32 mouse cellular contexts compared by ENCODE assay signal in genomic region chr7:49920751-49921150, GRCm38 (mm10). TPM values are rescaled to one million over a fixed set of nuclear protein-coding genes. Genes with fewer than 3 reads are reported as not detected.
"Had no signal": no experiment of that assay in that cellular context is flagged by ENCODE, and none has a peak within 500 bp of the region (broad histone marks: within the 10 kb centered on the region; RNA-seq: fewer than 3 reads in every experiment).

No protein-coding gene starts in this region.

- H3K9me3 ChIP-seq: embryonic facial prominence, embryonic 12.5 days; embryonic facial prominence, embryonic 13.5 days; embryonic facial prominence, embryonic 15.5 days; forebrain, embryonic 15.5 days had no signal

- H3K4me3 ChIP-seq: embryonic facial prominence, embryonic 10.5 days; embryonic facial prominence, embryonic 12.5 days; embryonic facial prominence, embryonic 13.5 days; embryonic facial prominence, embryonic 15.5 days; erythroblast, embryonic 14.5 days; forebrain, embryonic 10.5 days; forebrain, embryonic 12.5 days; forebrain, embryonic 13.5 days; forebrain, embryonic 15.5 days; gastrocnemius, adult 2 months; heart, adult 2 months had no signal

- H3K9ac ChIP-seq: embryonic facial prominence, embryonic 12.5 days; embryonic facial prominence, embryonic 13.5 days; embryonic facial prominence, embryonic 15.5 days; forebrain, embryonic 12.5 days; forebrain, embryonic 13.5 days; forebrain, embryonic 15.5 days; forebrain, postnatal 0 days had no signal

- H3K36me3 ChIP-seq: embryonic facial prominence, embryonic 10.5 days; embryonic facial prominence, embryonic 12.5 days; embryonic facial prominence, embryonic 13.5 days; embryonic facial prominence, embryonic 15.5 days; forebrain, embryonic 10.5 days; forebrain, embryonic 12.5 days; forebrain, embryonic 15.5 days had no signal

- DNase-seq: cerebellum, adult 8-10 months; cerebellum, adult 9-10 months; cerebellum, adult 9-11 months; cerebellum, postnatal 10 days; cerebellum, postnatal 14 days; cerebellum, postnatal 25 days; cerebellum, postnatal 36 days; embryo, embryonic 11 days; forebrain, postnatal 0 days; gastrocnemius, adult 2 months; gastrocnemius, postnatal 10 days; gastrocnemius, postnatal 14 days; gastrocnemius, postnatal 25 days; heart, adult 11 months; heart, adult 18-20 months; heart, adult 2 months had no signal

- H3K4me2 ChIP-seq: embryonic facial prominence, embryonic 12.5 days; embryonic facial prominence, embryonic 13.5 days; embryonic facial prominence, embryonic 15.5 days; forebrain, embryonic 12.5 days; forebrain, embryonic 13.5 days; forebrain, embryonic 15.5 days had no signal

- H3K4me1 ChIP-seq: embryonic facial prominence, embryonic 12.5 days; embryonic facial prominence, embryonic 15.5 days had no signal

- H3K27ac ChIP-seq: embryonic facial prominence, embryonic 10.5 days; embryonic facial prominence, embryonic 12.5 days; embryonic facial prominence, embryonic 13.5 days; embryonic facial prominence, embryonic 15.5 days; forebrain, embryonic 10.5 days; forebrain, embryonic 12.5 days; forebrain, embryonic 13.5 days; forebrain, embryonic 15.5 days; gastrocnemius, adult 2 months; heart, adult 2 months had no signal

- ATAC-seq: forebrain, embryonic 13.5 days; forebrain, embryonic 14.5 days; forebrain, embryonic 15.5 days; forebrain, embryonic 16.5 days; forebrain, postnatal 0 days had no signal

RNA-seq across cellular contexts. Expression of gene Slc6a5, which starts 10.8 kb away (rescaled TPM):
- total RNA-seq: common myeloid progenitor, adult 5-6 weeks; gastrocnemius, adult 18-20 months; gastrocnemius, adult 2 months; gastrocnemius, adult 8-10 months; gastrocnemius, postnatal 10 days; gastrocnemius, postnatal 14 days; gastrocnemius, postnatal 25 days; heart, adult 18-20 months; heart, adult 2 months had no signal
- polyA plus RNA-seq: embryonic facial prominence, embryonic 15.5 days; erythroblast, embryonic 14.5 days; forebrain, embryonic 10.5 days; forebrain, embryonic 11.5 days; forebrain, embryonic 12.5 days; forebrain, embryonic 13.5 days; forebrain, embryonic 14.5 days; forebrain, embryonic 15.5 days; forebrain, embryonic 16.5 days; forebrain, postnatal 0 days had no signal

RNA-seq across cellular contexts. Expression of gene Nell1, which starts 53.9 kb away (rescaled TPM):
- total RNA-seq: common myeloid progenitor, adult 5-6 weeks; granulocyte monocyte progenitor cell, adult 5-6 weeks; heart, adult 18-20 months; heart, adult 2 months had no signal
- polyA plus RNA-seq: erythroblast, embryonic 14.5 days; heart, adult 2 months had no signal
